Mouse (Mus musculus) kidney, adult 9 months (tissue): ENCODE data around the gene Tmem209.

Source experiments
- DNase-seq: peaks from one replicate; pipeline ENCODE4 v3.0.0; 2022

The Tmem209 gene

DNA sequence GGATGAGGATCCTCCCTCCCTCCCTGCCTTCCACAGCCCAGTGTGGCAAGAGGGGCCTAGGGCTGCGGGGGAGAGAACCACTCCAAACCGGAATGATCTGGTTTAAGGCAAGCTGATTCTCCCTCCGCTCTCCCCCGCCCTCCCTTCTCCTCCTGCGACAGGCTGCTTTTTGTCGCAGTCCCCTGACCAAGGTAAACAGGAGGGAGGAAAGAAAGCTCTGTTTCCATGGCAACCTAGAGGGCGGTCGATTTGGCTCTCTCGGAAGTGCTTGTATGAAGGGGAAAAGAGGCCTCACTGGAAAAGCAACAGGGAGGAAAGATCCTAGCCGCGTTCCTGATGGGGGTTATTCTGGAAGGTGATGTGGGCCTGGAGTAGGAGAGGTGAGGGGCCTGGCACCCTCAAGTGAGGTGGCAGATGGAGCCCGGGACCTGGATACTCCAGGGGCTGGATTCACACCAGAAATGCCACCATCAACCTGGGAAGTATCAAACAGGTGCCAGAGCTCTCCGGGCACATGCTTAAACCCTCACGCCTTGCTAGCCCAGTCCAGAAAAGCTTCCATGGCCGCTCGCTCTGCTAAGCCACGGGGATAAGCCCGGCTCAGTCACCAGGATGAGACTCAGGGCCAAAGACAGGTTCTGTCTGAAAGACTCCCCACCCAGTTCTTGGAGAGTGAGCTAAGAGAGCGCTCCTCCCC, 48.7 kb downstream of the Tmem209 start:
- peak; percentile 39 for DNase-seq

GRCm38 (mm10) chr6:30459811-30460749, 49.5 kb downstream of the Tmem209 start:
- DNase-seq, result peak; percentile 72

GRCm38 (mm10) chr6:30459056-30459747, 50.4 kb downstream of the Tmem209 start:
- no peak for DNase-seq

- DNase-seq, result no peak
Measured at GRCm38 (mm10) chr6:30458626-30459025, 51.0 kb downstream of the Tmem209 start.

GRCm38 (mm10) chr6:30456991-30457390, 52.6 kb downstream of the Tmem209 start:
- no peak for DNase-seq

DNA sequence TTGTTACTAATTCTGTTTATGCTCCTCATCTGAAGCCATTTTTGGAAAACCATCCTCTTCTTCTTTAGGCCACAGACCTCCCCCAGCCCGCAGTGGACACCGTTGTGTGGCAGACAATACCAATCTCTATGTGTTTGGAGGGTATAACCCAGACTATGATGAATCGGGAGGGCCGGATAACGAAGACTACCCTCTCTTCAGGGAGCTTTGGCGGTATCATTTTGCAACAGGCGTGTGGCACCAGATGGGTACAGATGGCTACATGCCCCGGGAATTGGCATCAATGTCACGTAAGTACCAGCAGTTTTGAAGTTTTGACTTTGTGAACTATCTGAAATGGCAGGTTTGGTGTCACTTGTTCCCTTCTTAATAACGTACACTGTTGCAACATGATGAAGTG, 70.0 kb downstream of the Tmem209 start:
- no peak for DNase-seq

- no peak for DNase-seq
Measured at GRCm38 (mm10) chr6:30437054-30437453, 72.5 kb downstream of the Tmem209 start.

DNA sequence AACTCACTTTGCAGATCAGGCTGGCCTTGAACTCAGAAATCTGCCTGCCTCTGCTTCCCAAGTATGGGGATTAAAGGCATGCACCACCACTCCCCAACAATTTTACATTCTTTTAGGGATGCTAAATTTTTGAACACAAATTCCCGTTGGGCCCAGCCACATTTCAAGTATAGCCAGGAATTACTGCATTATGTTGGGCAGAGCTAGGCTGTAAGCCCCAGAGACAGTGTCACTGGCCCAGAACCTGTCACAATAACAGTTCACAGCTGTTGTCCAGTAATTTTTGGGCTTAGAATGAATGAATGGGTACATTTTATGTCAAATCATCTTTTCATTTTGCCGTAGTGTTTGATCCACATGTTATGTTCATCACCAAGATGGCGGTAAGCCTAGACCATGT, 73.1 kb downstream of the Tmem209 start:
- DNase-seq, result no peak

DNA sequence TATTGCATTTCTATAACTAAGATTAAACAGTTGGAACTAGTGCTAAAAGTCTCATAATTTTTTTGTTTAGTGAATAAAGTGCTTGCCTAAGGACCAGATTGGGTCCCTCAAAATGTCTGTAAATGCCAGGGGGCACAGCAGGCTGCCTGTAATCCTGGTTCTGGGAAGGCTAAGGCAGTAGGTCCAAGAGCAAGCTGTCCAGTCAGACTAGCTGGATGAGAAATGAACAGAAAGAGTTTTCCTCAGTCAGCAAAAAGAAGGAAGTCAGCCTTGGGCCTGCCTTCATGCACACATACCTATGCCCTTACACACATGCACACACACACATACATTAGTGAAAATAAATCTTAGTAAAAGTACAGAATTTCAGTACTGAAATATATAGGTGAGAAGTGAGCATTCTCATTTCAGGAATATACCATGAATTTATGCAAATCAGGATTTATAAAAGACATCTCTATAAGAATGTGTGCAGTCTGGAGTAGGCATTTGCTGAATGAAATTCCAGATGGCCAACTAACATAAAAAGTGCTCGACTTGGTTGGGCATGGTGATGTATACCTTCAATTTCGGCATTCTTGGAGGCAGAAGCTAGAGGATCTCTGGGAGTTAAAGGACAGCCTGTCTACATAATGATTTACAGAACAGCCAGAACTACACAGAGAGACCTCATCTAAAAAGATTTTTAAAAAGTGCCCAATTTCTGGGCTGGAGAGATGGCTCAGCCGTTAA, 77.0 kb downstream of the Tmem209 start:
- no peak for DNase-seq
